Mouse (Mus musculus) skeletal muscle tissue, postnatal 0 days (tissue): ENCODE data around the gene Pdha2. TPM values are rescaled to one million over a fixed set of nuclear protein-coding genes. Genes with fewer than 3 reads are reported as not detected.

ENCODE experiments used
- polyA plus RNA-seq: library from polyadenylated mRNA; unstranded; fragments of >200 nt; fragmentation: Nextera tagmentation; extraction: Ambion mirVana; gene quantifications from 2 replicates; pipeline ENCODE4 v1.2.1, GENCODE M21; 2015

The Pdha2 gene
- not detected in 2 replicates for polyA plus RNA-seq

DNA sequence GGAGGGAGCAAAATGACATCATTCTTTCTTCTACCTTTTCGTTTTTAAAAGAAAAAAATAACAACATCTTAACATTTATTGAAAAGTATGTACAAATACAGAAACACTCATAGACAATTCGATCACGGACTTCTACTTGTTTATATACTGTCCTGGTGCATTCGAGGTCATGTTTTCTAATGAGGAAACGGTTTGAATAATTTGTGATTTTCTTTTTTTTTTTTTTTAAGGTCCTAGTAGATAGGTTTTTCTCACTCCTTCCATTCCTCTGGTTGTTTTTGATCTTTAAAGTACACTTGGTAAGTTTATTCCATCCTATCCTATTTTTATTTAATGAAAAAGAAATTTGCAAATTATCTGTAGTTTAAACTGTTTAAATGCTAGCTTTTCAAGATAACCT is at the start of gene Pdha2:
Gene Pdha2, minus strand, starts transcription at position 101 of the 400 bp plus-strand sequence.

